Mouse (Mus musculus): ENCODE data around the gene Nol4l.

Nol4l gene

GRCm38 (mm10) chr2:153484071-153484470, 45.7 kb downstream of the Nol4l start:
- in situ Hi-C loops (cut with MboI; ENCODE audit: low sequenced_read_pairs): no loop called here

DNA sequence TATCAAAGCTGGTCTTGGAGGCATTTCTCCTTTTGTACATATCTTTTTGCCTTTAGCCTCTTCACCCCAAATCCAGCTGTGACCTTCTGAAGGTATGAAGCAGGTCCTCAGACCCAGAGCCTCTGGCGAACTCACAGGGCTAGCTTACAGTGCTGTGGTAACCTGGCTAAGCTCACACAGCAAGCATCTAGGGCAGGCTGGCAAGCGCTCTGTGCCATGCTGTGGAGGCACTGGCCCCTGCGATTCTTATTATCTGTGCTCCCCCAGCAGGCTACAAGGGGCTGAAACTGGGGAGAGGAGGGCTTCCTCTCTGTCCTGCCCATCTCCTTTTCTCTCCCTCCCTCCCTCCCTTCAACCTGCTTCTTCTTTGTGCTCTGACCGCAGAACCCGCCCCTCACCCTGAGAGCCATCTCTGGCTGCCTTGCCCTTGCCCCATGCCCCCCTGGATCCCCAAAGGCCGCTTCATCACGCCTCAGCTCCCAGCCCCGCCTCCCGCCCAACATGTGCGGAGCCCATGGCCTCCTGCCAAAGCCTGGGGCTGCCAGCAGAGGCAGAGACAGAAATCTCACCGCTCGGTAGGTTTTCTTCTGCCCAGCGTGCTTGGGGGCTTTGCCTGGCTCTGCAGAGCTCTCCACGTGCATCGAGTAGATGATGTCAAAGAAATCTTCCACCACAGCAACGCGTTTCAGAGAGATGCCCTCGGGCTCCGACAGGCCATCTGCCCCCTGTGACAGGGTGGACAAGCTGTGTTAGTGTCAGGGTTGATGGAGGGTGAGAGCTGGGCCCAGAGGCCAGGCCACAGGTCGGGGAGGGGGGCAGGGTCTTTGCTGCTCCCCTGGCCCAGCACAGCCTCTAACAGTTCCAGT, 46.4 kb downstream of the Nol4l start:
- in situ Hi-C loops (cut with MboI; ENCODE audit: low sequenced_read_pairs): no loop called here

DNA sequence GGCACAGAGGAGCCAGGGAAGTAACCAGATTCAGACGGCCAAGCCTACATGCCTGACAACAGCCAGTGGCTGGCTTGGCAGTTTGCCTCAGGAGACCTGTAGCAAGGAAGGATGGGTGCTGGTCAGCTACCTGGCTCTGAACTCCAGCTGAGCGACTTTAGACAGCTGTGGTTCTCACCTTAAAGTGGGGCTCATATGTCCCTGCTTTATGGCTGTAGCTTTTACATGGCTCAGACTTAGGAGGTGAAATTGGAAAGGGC, 48.0 kb downstream of the Nol4l start:
- in situ Hi-C loops (cut with MboI; ENCODE audit: low sequenced_read_pairs): no loop called here

GRCm38 (mm10) chr2:153481108-153481860, 48.5 kb downstream of the Nol4l start:
- in situ Hi-C loops (cut with MboI; ENCODE audit: low sequenced_read_pairs): no loop called here

- in situ Hi-C loops (cut with MboI; ENCODE audit: low sequenced_read_pairs): loop anchor here (5.0 kb wide), 1 partner anchor 103 kb away; no protein-coding TSS in a partner anchor
These were observed 50.3 kb downstream of the Nol4l start for GRCm38 (mm10) chr2:153479486-153479885.

DNA sequence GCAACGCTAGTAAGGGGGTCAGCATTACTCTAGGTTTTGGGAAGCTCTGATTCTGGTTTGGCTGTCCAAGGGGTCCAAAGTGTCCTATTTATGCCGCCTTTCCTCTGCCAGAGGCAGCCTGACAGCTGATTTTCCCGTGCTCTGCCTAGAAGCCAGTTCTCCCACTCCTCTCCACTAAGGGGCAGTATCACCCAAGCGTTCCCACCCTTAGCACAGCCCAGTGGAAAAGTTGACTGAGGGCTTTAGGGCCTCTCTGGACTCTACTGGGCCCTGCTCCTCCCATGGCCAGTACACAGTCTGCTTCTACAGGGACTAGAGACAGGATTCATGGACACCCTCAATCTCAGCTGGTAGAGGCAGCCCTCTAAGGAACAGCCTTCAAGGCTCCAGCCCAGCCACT, 51.2 kb downstream of the Nol4l start:
- in situ Hi-C loops (cut with MboI; ENCODE audit: low sequenced_read_pairs): loop anchor here (5.0 kb wide), 1 partner anchor 104 kb away; no protein-coding TSS in a partner anchor

DNA sequence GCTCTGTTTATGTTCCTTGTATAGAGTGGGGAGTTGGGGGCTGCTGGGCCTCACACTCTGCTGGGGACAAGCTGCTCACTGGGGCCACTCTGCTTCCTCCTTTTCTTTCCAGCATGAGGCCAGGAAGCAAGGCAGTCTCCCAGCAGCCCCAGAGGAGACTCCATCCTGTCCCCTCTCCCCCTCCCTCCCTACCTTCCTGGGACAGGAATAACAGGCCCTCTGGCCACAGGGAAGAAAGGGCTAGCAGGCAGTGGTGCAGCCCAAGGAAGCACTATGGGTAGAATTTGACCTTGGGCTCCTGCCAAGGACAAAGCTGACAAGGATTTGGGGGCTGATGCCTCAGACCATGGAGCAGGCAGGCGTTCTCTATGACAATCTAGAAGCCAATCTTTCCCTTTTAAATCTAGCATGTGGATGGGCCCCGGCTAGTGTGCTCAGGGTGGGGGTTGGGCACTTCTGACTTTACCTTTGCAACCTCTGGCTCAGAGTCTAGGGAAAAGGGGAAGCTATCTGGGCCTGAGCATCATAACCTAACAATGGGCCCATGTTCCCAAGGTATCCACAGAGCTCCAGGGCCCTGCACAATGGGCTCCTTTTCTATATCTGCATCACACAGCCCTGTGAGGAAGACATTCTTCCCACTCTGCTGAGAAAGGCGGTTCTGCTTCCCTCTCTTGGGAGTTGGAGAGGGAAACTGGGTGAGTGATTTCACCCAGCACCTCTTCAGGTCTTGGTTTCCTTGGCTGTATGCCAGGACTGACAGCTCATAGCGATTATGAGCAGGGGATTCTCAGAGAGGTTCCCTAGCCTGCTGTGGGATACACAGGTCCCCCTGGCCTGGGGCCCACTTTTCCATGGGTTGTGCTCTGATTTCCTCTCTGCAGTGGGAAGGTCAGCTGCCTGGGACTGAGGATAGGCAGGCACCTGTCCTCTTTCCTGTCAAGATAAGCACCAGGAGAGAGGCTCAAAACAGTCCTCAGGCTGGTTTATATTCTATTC, 54.4 kb downstream of the Nol4l start:
- in situ Hi-C loops (cut with MboI; ENCODE audit: low sequenced_read_pairs): loop anchor here (5.0 kb wide), 1 partner anchor 107 kb away; no protein-coding TSS in a partner anchor

- in situ Hi-C loops (cut with MboI; ENCODE audit: low sequenced_read_pairs): no loop called here
These were observed 58.8 kb downstream of the Nol4l start for GRCm38 (mm10) chr2:153470983-153471382.

- in situ Hi-C loops (cut with MboI; ENCODE audit: low sequenced_read_pairs): no loop called here
These were observed 60.0 kb downstream of the Nol4l start for GRCm38 (mm10) chr2:153469764-153470163.

DNA sequence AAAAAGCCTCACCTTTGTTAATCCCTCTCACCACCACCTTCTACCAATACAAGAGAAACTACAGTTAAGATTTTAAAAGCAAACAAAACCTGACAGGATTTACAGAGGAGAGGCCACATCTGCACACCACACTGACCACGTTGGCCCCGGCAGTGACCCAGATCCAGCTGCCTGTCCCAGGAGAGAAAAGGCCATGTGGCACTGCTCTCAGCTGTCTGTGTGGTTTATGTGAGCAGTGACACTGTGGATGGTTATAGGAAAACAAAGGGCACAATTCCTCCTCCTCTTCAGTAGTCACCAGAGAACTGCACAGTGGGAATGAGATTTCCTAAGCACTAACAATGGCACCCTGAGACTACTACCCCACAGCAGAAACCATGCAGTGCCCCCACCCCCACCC, 60.5 kb downstream of the Nol4l start:
- in situ Hi-C loops (cut with MboI; ENCODE audit: low sequenced_read_pairs): no loop called here

- in situ Hi-C loops (cut with MboI; ENCODE audit: low sequenced_read_pairs): no loop called here
These were observed 62.4 kb downstream of the Nol4l start for GRCm38 (mm10) chr2:153467372-153467771.

- in situ Hi-C loops (cut with MboI; ENCODE audit: low sequenced_read_pairs): no loop called here
These were observed 66.5 kb downstream of the Nol4l start for GRCm38 (mm10) chr2:153463257-153463656.

DNA sequence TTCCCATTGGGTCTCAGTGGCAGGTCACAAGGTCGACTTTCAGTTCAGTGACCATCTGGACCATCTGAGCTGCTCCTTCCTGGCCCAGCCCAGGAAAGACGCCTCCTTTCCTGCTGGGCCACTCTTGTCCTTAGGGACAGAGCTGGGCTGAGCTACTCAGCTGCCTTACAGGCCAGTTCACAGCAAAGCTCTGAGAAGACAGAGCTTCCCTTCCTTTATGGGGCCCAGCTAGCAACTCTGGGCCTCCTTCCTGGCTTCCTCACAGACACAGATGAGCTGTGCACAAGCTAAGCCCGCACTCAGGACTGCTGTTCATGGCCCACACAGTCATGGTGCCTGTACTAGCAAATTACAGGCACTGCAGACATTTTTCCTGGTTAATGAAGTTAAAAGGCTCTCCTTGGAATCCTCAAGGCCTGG, 71.7 kb downstream of the Nol4l start:
- in situ Hi-C loops (cut with MboI; ENCODE audit: low sequenced_read_pairs): no loop called here

DNA sequence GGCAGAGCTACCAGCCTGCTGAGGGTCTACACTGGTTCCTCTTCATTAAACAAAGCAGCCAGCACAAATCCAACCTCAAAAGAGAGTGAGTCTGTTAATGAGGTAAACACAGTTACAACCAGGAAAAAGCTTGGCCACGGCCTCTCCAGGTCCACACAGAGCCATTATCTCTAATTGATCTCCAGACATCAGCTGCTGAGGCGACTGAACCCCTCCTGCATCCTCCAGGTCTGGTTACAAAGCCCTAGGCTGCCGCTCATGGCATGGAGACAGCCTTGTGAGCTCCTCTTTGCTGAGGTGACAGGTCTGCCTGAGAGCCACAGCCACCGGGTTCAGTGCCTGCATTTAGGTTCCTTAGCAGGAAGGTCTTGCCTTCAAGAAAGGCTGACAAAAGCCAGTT, 72.3 kb downstream of the Nol4l start:
- in situ Hi-C loops (cut with MboI; ENCODE audit: low sequenced_read_pairs): no loop called here

- in situ Hi-C loops (cut with MboI; ENCODE audit: low sequenced_read_pairs): no loop called here
These were observed 74.8 kb downstream of the Nol4l start for GRCm38 (mm10) chr2:153454841-153455506.

- in situ Hi-C loops (cut with MboI; ENCODE audit: low sequenced_read_pairs): no loop called here
These were observed 75.6 kb downstream of the Nol4l start for GRCm38 (mm10) chr2:153453961-153454759.

DNA sequence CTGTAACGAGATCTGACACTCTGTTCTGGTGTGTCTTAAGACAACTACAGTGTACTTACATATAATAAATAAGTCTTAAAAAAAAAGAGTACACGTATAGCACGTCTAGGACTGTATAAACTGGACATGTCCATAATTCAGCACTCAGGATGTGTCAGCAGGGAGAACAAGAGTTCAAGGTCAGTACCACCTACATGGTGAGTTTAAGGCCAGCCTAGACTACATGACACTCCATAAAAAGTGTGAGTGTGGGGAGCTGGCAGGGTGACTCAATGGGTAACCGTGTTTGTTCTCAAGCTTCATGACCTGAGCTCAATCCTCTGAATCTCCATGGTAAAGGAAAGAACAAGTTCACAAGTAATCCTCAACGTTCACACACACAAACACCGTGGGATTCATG, 81.3 kb downstream of the Nol4l start:
- in situ Hi-C loops (cut with MboI; ENCODE audit: low sequenced_read_pairs): no loop called here

DNA sequence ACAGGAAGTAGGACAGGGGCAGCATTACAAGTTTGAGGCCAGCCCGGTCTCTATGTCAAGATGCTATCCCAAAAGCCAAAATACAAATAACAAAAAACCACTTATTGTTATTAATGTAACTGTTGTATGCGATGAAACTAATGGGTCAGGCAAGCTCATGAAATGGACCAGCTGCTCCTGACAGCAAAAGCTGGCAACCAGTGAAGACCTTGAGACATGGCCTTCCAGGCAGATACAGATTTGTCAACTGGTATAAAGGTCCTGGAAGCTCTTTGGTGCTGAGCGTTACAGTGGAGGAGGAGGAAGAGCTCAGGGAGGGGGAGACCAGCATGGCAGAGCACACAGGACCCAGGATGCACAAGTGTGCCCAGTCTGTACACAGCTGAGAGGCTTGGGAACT, 82.1 kb downstream of the Nol4l start:
- in situ Hi-C loops (cut with MboI; ENCODE audit: low sequenced_read_pairs): no loop called here

DNA sequence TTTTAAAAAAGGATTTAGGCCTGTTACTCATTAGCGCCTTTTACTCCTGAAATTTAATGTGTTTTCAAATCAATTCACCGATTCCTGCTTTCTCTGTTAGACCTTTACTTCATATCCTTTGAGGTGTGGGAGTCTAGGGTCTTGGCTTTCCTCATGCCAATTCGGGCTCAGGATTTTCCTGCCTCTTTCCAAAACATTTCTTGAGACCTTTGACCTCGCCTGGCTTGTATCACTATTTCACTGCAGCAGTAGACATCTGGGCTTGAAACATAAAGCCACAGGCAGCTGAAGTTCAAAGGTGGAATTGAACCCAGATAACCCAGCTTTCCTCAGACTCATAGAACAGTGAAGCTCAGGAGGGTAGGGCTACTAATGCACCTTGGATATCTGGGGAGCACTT, 83.3 kb downstream of the Nol4l start:
- in situ Hi-C loops (cut with MboI; ENCODE audit: low sequenced_read_pairs): no loop called here

DNA sequence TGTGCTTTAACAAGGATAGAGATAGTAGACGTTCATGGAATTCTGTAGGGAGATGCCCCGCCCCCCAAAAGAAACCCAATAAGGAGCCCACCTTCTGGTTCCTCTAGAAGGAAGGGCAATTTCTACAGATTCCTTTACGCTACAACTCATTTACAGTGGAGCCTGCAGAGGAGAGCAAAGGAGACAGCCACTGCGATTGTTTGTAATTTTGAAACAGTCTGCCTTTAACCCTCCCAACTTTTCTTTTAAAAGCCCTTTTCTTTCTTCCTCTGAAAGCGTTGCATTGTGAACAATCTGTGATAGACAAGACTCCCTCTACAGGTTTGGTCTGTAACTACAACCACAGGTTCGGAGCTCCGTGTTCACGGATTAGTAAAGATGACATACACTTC, 83.8 kb downstream of the Nol4l start:
- in situ Hi-C loops (cut with MboI; ENCODE audit: low sequenced_read_pairs): no loop called here

Data from CH12F3 (cell line).